Mouse (Mus musculus) intestine, embryonic 16.5 days (tissue): ENCODE results near the gene Card19. TPM values are rescaled to one million over a fixed set of nuclear protein-coding genes. Genes with fewer than 3 reads are reported as not detected.

Experiments
- ATAC-seq: fragments of 200-750 bp; cut with Nextera tagmentation; 2 replicates; pipeline ENCODE4 v1.8.0; 2017; ENCODE audit warnings: moderate TSS enrichment, moderate library complexity
- H3K27ac ChIP-seq: fragments of 300-500 bp; sonication (generic); 2 replicates; pipeline ENCODE4 v1.5.1; 2014; ENCODE audit warnings: mild to moderate bottlenecking, low read length
- H3K27me3 ChIP-seq: fragments of 300-500 bp; sonication (generic); replicated peaks from 2 replicates; pipeline ENCODE4 v1.6.1; 2014; ENCODE audit warnings: low read length, control low read depth, mixed read lengths; ENCODE audit not compliant: control insufficient read depth, insufficient read depth
- H3K36me3 ChIP-seq: fragments of 300-500 bp; sonication (generic); 2 replicates; pipeline ENCODE4 v1.6.1; 2014; ENCODE audit warnings: low read length, control low read depth; ENCODE audit not compliant: control insufficient read depth, insufficient read depth
- H3K4me1 ChIP-seq: fragments of 300-500 bp; sonication (generic); 2 replicates; pipeline ENCODE4 v1.6.1; 2014; ENCODE audit warnings: low read length, control low read depth, mixed read lengths; ENCODE audit not compliant: control insufficient read depth, insufficient read depth
- H3K4me2 ChIP-seq: fragments of 300-500 bp; sonication (generic); 2 replicates; pipeline ENCODE4 v1.6.1; 2014; ENCODE audit warnings: low read depth, low read length, control low read depth
- H3K4me3 ChIP-seq: fragments of 300-500 bp; sonication (generic); 2 replicates; pipeline ENCODE4 v1.5.1; 2014; ENCODE audit warnings: mild to moderate bottlenecking, low read length
- H3K9ac ChIP-seq: fragments of 300-500 bp; sonication (generic); 2 replicates; pipeline ENCODE4 v1.6.1; 2014; ENCODE audit warnings: low read depth, low read length
- H3K9me3 ChIP-seq: fragments of 300-500 bp; sonication (generic); 2 replicates; pipeline ENCODE4 v1.6.1; 2016; ENCODE audit warnings: low read length, control low read depth; ENCODE audit not compliant: control insufficient read depth
- WGBS: fragments of 180-500 bp; shearing (Covaris S2); extraction: QIAGEN DNeasy Blood & Tissue Kit; methylation state at CpG from one replicate; pipeline ENCODE4 v1.1.7; 2014; 5-methylcytosine and 5-hydroxymethylcytosine counted together
- polyA plus RNA-seq: library from polyadenylated mRNA; unstranded; fragments of >200 nt; fragmentation: Nextera tagmentation; extraction: Ambion mirVana; gene quantifications from 2 replicates; pipeline ENCODE4 v1.2.1, GENCODE M21; 2015

Card19 gene
- polyA plus RNA-seq, 1 experiment from 2014 or later = 58.8 TPM

DNA sequence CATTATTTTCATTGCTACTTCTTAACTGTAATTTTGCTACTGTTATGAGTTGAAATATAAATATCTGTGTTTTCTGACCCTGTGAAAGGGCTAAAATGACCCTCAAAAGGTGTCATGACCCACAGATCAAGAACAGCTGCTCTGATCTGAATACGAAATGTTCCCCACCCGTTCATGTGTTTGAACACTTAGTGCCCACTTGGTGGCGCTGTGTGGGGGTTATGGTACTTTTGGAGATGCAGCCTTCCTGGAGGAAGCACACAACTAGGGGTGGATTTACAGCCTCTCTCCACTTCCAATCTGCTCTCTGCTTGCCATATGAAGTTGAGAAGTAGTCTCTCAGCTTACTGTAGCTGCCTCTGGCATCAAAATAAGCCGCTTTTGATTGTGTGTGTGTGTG lies 18.9 kb upstream of the Card19 start:
- Histone ChIP-seq H3K27ac (no peak overlapping the region), H3K27me3 (no peaks in the 10 kb centered on the region), H3K9me3 (no peaks in the 10 kb centered on the region), H3K4me3 (no peak overlapping the region), H3K4me1 (no peaks in the 10 kb centered on the region), H3K4me2 (no peak overlapping the region), H3K9ac (no peak overlapping the region), H3K36me3 (no peaks in the 10 kb centered on the region)
- ATAC-seq = no peak
- 93% methylated on average over 4 of the region's 4 CpGs for WGBS

DNA sequence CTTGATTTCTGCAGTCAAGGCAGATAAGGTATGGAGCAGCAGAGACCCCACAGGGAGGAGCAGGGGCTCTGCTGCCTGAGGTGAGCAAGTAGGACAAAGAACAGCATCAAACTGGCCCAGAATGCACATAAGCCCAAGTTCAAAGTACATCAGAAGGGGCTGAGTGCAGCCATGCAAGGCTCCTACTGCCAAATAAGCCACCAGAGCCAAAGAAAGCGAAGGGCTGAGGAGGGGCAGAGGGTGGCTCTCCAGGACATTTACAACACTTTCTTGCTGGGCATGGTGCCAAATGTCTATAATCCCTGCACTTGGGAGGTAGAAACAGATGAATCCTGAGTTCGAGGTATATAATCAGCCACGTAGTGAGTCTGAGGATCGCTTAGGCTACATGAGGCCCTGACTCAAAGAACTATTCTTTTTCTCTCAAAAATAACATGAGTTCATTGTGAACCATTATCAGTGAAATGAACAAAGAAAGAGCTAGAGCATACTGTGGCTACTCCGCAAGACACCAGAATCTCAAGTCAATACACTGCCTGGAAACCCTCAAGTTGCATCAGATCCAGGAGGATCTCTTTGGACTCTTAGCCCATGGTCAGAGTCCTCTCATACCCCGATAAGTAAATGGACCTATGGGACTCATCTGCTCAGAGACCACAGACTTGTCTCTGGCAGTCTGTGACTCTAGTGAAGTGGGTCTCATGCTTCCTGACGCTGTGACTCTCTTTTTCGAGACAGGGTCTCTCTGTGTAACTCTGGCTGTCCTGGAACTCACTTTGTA lies 18.1 kb upstream of the Card19 start:
- Histone ChIP-seq H3K4me3 (no peak overlapping the region), H3K9ac (no peak overlapping the region), H3K9me3 (no peaks in the 10 kb centered on the region), H3K36me3 (no peaks in the 10 kb centered on the region), H3K27me3 (no peaks in the 10 kb centered on the region), H3K27ac (no peak overlapping the region), H3K4me1 (no peaks in the 10 kb centered on the region), H3K4me2 (no peak overlapping the region)
- WGBS = 79% methylated on average over 8 of the region's 8 CpGs
- peak; percentile 70 for ATAC-seq

DNA sequence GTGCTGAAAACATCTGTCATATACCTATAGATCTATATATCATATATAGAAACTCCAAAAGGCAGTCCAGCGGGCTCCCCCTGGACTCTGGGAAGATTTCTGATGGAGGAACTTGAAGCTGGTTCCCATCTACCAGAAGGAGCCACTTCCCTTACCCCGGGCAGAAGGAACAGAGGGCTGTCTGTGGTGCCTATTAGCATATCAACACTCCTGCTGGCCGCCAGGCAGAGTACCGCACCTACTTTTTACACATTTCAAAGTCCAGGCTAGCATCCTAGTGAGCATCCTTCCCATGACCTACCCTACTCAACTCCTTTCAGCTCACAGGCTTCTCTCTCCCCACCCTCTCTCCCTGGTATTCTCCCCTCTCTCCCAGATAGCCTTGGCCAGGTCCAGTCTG lies 9.8 kb upstream of the Card19 start:
- Histone ChIP-seq H3K9me3 (peaks cover 3% of the 10 kb centered on the region; the same call in 1 of the 2 replicates), H3K4me1 (peaks cover 4% of the 10 kb centered on the region; the same call in 1 of the 2 replicates), H3K9ac (no peak overlapping the region), H3K27ac (no peak overlapping the region), H3K27me3 (no peaks in the 10 kb centered on the region; the same call in 1 of the 2 replicates), H3K4me2 (no peak overlapping the region), H3K4me3 (no peak overlapping the region), H3K36me3 (no peaks in the 10 kb centered on the region)
- 42% methylated on average over 4 of the region's 4 CpGs for WGBS
- ATAC-seq = no peak; the same call in 1 of the 2 replicates

DNA sequence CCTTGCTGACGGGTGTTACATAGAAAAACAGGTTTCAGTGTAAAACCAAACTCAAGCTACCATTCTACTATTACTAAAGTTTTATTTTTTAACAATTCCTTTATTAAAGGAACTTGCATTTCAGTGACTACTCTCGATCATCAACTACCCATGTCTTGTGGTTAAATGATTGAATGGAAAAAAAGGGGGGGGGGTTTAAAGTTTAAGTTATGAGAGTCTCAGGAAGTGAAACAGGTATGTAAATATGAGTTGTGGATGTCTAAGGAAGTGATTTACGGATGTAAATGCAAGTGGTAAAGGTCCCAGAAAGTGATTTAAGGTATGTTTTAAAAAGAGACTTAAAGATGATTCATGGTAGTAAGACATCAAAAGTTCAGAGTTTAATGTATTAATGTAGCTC lies 9.3 kb upstream of the Card19 start:
- Histone ChIP-seq H3K4me2 (no peak overlapping the region), H3K9ac (no peak overlapping the region), H3K27me3 (no peaks in the 10 kb centered on the region; the same call in 1 of the 2 replicates), H3K27ac (no peak overlapping the region), H3K4me1 (peaks cover 4% of the 10 kb centered on the region; the same call in 1 of the 2 replicates), H3K9me3 (peaks cover 3% of the 10 kb centered on the region; the same call in 1 of the 2 replicates), H3K36me3 (no peaks in the 10 kb centered on the region), H3K4me3 (no peak overlapping the region)
- ATAC-seq = no peak
- WGBS = 65% methylated on average over 3 of the region's 3 CpGs

DNA sequence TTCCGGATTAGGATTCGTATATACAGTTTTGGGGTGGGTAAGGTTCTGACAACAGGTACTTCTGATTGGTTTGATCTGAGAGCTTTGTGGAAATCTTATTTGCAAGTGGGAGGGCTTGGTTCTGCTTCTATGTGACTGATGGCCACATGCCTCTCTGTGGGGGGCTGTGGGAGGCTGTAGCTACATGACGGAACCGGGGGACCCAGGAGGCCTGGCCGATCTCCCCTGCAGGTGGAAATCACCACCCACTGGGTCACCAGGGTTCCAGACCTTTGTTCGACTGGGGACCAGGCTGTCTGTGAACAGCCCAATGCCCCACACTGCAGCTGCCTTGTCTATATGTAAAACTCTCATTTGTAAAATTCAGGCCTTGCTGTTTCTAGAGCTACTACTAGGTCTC lies 8.9 kb upstream of the Card19 start:
- H3K27me3 ChIP-seq = no peaks in the 10 kb centered on the region; the same call in 1 of the 2 replicates
- no peaks in the 10 kb centered on the region for H3K36me3 ChIP-seq
- 34% methylated on average over 6 of the region's 6 CpGs for WGBS
- H3K4me1 ChIP-seq = peaks cover 4% of the 10 kb centered on the region; the same call in 1 of the 2 replicates
- H3K9ac ChIP-seq = no peak overlapping the region
- no peak overlapping the region for H3K4me3 ChIP-seq
- ATAC-seq = no peak
- H3K27ac ChIP-seq = no peak overlapping the region
- 0 out of 2 replicates have a peak overlapping the region, but pooled peaks have one; percentile 16 for H3K4me2 ChIP-seq
- H3K9me3 ChIP-seq = peaks cover 3% of the 10 kb centered on the region; the same call in 1 of the 2 replicates

DNA sequence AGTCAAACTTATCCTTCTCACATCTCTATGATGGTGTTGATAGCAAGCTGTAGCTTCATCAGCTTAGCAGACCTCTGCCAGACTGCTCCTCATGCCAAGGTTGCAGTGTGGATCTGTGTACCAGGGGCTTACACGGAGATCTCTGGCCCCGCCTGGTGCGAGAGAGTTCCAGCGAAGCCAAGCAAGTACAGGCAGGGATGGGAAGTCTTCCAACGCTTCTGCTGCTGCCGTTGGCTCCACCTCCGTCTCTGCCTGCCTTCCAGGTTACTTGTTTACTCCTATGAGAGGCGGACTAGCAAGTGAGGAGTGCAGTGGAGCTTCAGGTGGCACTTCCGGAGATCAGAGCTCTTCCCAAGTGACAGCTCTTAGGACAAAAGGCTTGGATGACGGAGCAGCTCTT lies 8.5 kb upstream of the Card19 start:
- no peaks in the 10 kb centered on the region for H3K36me3 ChIP-seq
- no peak overlapping the region for H3K4me3 ChIP-seq
- 15% methylated on average over 10 of the region's 10 CpGs for WGBS
- H3K27ac ChIP-seq = no peak overlapping the region
- H3K27me3 ChIP-seq = no peaks in the 10 kb centered on the region; the same call in 1 of the 2 replicates
- H3K4me1 ChIP-seq = peaks cover 4% of the 10 kb centered on the region; the same call in 1 of the 2 replicates
- ATAC-seq = no peak; the same call in 1 of the 2 replicates
- H3K9ac ChIP-seq = no peak overlapping the region
- H3K4me2 ChIP-seq = peak overlapping the region; percentile 16; the same call in 1 of the 2 replicates
- H3K9me3 ChIP-seq = peaks cover 3% of the 10 kb centered on the region; the same call in 1 of the 2 replicates

DNA sequence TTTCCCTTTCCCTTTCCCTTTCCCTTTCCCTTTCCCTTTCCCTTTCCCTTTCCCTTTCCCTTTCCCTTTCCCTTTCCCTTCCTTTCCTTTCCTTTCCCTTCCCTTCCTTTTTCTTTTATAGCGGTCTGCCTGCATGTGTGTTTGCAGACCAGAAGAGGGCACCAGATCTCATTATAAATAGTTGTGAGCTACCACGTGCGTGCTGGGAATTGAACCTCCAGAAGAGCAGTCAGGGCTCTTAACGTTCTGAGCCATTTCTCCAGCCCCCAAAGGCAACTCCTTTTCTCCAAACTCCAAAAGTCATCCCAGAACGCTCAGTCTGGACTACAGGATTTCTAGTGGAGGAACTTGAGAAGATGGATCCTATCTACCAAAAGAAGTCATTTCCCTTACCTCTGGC lies 5.1 kb upstream of the Card19 start:
- no peak overlapping the region for H3K4me3 ChIP-seq
- H3K27me3 ChIP-seq = no peaks in the 10 kb centered on the region; the same call in 1 of the 2 replicates
- H3K9me3 ChIP-seq = peaks cover 3% of the 10 kb centered on the region; the same call in 1 of the 2 replicates
- no peak overlapping the region for H3K4me2 ChIP-seq
- H3K9ac ChIP-seq = no peak overlapping the region
- H3K36me3 ChIP-seq = no peaks in the 10 kb centered on the region
- H3K4me1 ChIP-seq = peaks cover 11% of the 10 kb centered on the region; the same call in 1 of the 2 replicates
- WGBS = 26% methylated on average over 5 of the region's 5 CpGs
- no peak for ATAC-seq
- H3K27ac ChIP-seq = no peak overlapping the region

DNA sequence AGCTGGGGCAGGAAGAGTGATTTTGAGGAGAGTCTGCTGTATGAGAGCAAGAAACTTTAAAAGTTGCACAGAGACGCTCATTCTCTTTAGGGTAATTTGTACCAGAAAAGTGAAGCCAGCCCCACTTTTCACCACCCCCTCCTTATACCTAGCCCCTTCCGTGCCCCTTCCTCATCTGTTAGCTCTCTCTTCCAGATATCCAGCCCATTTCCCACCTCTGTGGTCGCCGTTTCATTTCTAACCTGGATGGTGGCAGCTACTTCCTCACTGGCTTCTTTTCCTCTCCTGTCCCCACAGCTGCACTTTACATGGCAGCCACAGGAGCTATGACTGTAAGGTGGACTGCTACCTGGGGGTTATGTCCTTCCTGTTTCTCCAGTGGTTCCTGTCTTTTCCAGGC lies 3.5 kb upstream of the Card19 start:
- Histone ChIP-seq H3K4me1 (peaks cover 19% of the 10 kb centered on the region), H3K27me3 (no peaks in the 10 kb centered on the region; the same call in 1 of the 2 replicates), H3K4me3 (no peak overlapping the region), H3K9me3 (peaks cover 3% of the 10 kb centered on the region; the same call in 1 of the 2 replicates), H3K9ac (no peak overlapping the region), H3K4me2 (no peak overlapping the region), H3K36me3 (no peaks in the 10 kb centered on the region), H3K27ac (no peak overlapping the region)
- 83% methylated on average over 4 of the region's 4 CpGs for WGBS
- no peak for ATAC-seq

DNA sequence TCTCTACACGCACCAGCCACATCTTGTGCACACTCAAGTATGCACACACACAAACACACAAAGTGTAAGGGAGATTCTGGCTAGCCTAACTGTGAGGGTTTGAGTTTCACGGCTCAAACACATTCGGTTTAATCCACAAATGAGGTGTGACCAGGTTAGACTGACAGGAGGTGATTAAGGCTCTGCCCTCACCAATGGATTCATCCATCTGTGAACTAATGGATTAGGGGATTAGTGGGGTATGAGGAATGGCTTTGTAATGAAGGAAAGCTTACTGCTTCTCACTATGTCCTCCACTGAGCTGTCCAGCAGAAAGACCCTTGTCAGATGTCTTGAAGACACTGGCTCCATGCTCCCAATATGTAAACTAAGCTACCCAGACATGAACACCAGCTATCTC lies 2.8 kb upstream of the Card19 start:
- 57% methylated on average over 3 of the region's 3 CpGs for whole genome bisulfite sequencing
- H3K9ac ChIP-seq = no peak overlapping the region

More for the DNA sequence above, 2.8 kb upstream of the Card19 start:
- peaks cover 24% of the 10 kb centered on the region for H3K4me1 ChIP-seq
- H3K9me3 ChIP-seq = peaks cover 3% of the 10 kb centered on the region; the same call in 1 of the 2 replicates
- no peak overlapping the region for H3K4me3 ChIP-seq
- no peaks in the 10 kb centered on the region for H3K36me3 ChIP-seq
- no peaks in the 10 kb centered on the region for H3K27me3 ChIP-seq
- ATAC-seq = no peak
- no peak overlapping the region for H3K4me2 ChIP-seq
- H3K27ac ChIP-seq = no peak overlapping the region
